Mouse (Mus musculus) embryonic facial prominence, embryonic 10.5 days (tissue): ENCODE data around the gene Cdh4. TPM values are rescaled to one million over a fixed set of nuclear protein-coding genes. Genes with fewer than 3 reads are reported as not detected.
A peak's percentile ranks its signal among the peaks of the same experiment; 100 is the strongest.

ENCODE experiments used
- DNase-seq: peaks from one replicate; pipeline ENCODE4 v3.0.0-alpha.2; 2017; ENCODE audit warnings: low spot score
- H3K27ac ChIP-seq: fragments of 300-500 bp; sonication (generic); replicated peaks from 2 replicates; pipeline ENCODE4 v1.5.1; 2016; ENCODE audit warnings: mild to moderate bottlenecking
- H3K27me3 ChIP-seq: fragments of 300-500 bp; sonication (generic); replicated peaks from 2 replicates; pipeline ENCODE4 v1.6.1; 2016; ENCODE audit warnings: low read depth, mild to moderate bottlenecking; ENCODE audit not compliant: poor library complexity, severe bottlenecking
- H3K36me3 ChIP-seq: fragments of 300-500 bp; sonication (generic); replicated peaks from 2 replicates; pipeline ENCODE4 v1.6.1; 2016; ENCODE audit warnings: mild to moderate bottlenecking, moderate library complexity
- H3K4me1 ChIP-seq: fragments of 300-500 bp; sonication (generic); 2 replicates; pipeline ENCODE4 v1.6.1; 2016
- H3K4me3 ChIP-seq: fragments of 300-500 bp; sonication (generic); 2 replicates; pipeline ENCODE4 v1.5.1; 2016; ENCODE audit warnings: mild to moderate bottlenecking, moderate library complexity
- H3K9me3 ChIP-seq: fragments of 300-500 bp; sonication (generic); 2 replicates; pipeline ENCODE4 v1.6.1; 2016; ENCODE audit warnings: mild to moderate bottlenecking
- WGBS: fragments of 180-500 bp; shearing (Covaris S2); methylation state at CpG from one replicate; pipeline ENCODE4 v1.1.7; 2016; 5-methylcytosine and 5-hydroxymethylcytosine counted together
- polyA plus RNA-seq: library from polyadenylated mRNA; unstranded; fragments of >200 nt; fragmentation: Nextera tagmentation; extraction: Ambion mirVana; gene quantifications from 2 replicates; pipeline ENCODE4 v1.2.1, GENCODE M21; 2016

Gene Cdh4
- polyA plus RNA-seq, 1 experiment from 2014 or later, result 2.9 TPM

- Histone ChIP-seq H3K36me3 (no peaks in the 10 kb centered on the region), H3K9me3 (no peaks in the 10 kb centered on the region), H3K4me3 (no peak overlapping the region), H3K27ac (no peak overlapping the region), H3K4me1 (peaks cover 9% of the 10 kb centered on the region; the same call in 1 of the 2 replicates), H3K27me3 (0 out of 2 replicates have a peak, but pooled peaks cover 11% of the 10 kb centered on the region)
- whole genome bisulfite sequencing, result 47% methylated on average over 5 of the region's 5 CpGs
- peak; percentile 59 for DNase-seq
These were observed 431.1 kb downstream of the Cdh4 start for GRCm38 (mm10) chr2:179873315-179873714.

GRCm38 (mm10) chr2:179875147-179875546, 432.9 kb downstream of the Cdh4 start:
- WGBS, result 1% methylated on average over 3 of the region's 3 CpGs
- peak; percentile 80 for DNase-seq
- H3K4me3 ChIP-seq, result no peak overlapping the region
- H3K9me3 ChIP-seq, result no peaks in the 10 kb centered on the region
- no peak overlapping the region for H3K27ac ChIP-seq
- 0 out of 2 replicates have a peak, but pooled peaks cover 3% of the 10 kb centered on the region for H3K27me3 ChIP-seq
- H3K4me1 ChIP-seq, result peaks cover 5% of the 10 kb centered on the region; the same call in 1 of the 2 replicates
- H3K36me3 ChIP-seq, result no peaks in the 10 kb centered on the region

- Histone ChIP-seq H3K27me3 (no peaks in the 10 kb centered on the region), H3K9me3 (no peaks in the 10 kb centered on the region), H3K4me3 (no peak overlapping the region), H3K4me1 (peaks cover 5% of the 10 kb centered on the region; the same call in 1 of the 2 replicates), H3K27ac (no peak overlapping the region), H3K36me3 (no peaks in the 10 kb centered on the region)
- DNase-seq, result peak; percentile 68
- WGBS, result 75% methylated on average over 9 of the region's 9 CpGs
These were observed 435.5 kb downstream of the Cdh4 start for GRCm38 (mm10) chr2:179877551-179878215.

GRCm38 (mm10) chr2:179884561-179884960, 442.3 kb downstream of the Cdh4 start:
- no peak overlapping the region for H3K4me3 ChIP-seq
- H3K4me1 ChIP-seq, result 0 out of 2 replicates have a peak, but pooled peaks cover 3% of the 10 kb centered on the region
- H3K27me3 ChIP-seq, result no peaks in the 10 kb centered on the region
- H3K36me3 ChIP-seq, result no peaks in the 10 kb centered on the region
- no peak for DNase-seq
- H3K27ac ChIP-seq, result no peak overlapping the region
- WGBS, result 46% methylated on average over 7 of the region's 7 CpGs
- H3K9me3 ChIP-seq, result no peaks in the 10 kb centered on the region

- no peaks in the 10 kb centered on the region for H3K27me3 ChIP-seq
- H3K4me1 ChIP-seq, result no peaks in the 10 kb centered on the region
- H3K27ac ChIP-seq, result no peak overlapping the region
- no peaks in the 10 kb centered on the region for H3K9me3 ChIP-seq
- H3K4me3 ChIP-seq, result no peak overlapping the region
- 85% methylated on average over 3 of the region's 3 CpGs for WGBS
- no peaks in the 10 kb centered on the region for H3K36me3 ChIP-seq
- DNase-seq, result no peak
These were observed 448.8 kb downstream of the Cdh4 start for GRCm38 (mm10) chr2:179891048-179891447.

GRCm38 (mm10) chr2:179896949-179897348, 454.7 kb downstream of the Cdh4 start:
- 88% methylated on average over 2 of the region's 2 CpGs for WGBS
- Histone ChIP-seq H3K36me3 (no peaks in the 10 kb centered on the region), H3K4me3 (no peak overlapping the region), H3K4me1 (no peaks in the 10 kb centered on the region), H3K9me3 (no peaks in the 10 kb centered on the region), H3K27ac (no peak overlapping the region), H3K27me3 (no peaks in the 10 kb centered on the region)
- no peak for DNase-seq

GRCm38 (mm10) chr2:179912911-179913310, 470.7 kb downstream of the Cdh4 start:
- no peak overlapping the region for H3K4me3 ChIP-seq
- H3K9me3 ChIP-seq, result no peaks in the 10 kb centered on the region
- WGBS, result 80% methylated on average over 12 of the region's 12 CpGs
- H3K4me1 ChIP-seq, result 0 out of 2 replicates have a peak, but pooled peaks cover 6% of the 10 kb centered on the region
- no peak for DNase-seq
- no peak overlapping the region for H3K27ac ChIP-seq
- no peaks in the 10 kb centered on the region for H3K27me3 ChIP-seq
- H3K36me3 ChIP-seq, result peaks cover 76% of the 10 kb centered on the region

- Histone ChIP-seq H3K27ac (no peak overlapping the region), H3K4me3 (no peak overlapping the region), H3K4me1 (0 out of 2 replicates have a peak, but pooled peaks cover 6% of the 10 kb centered on the region), H3K36me3 (peaks cover 80% of the 10 kb centered on the region), H3K27me3 (no peaks in the 10 kb centered on the region), H3K9me3 (no peaks in the 10 kb centered on the region)
- 83% methylated on average over 15 of the region's 15 CpGs for WGBS
- DNase-seq, result no peak
These were observed 471.1 kb downstream of the Cdh4 start for GRCm38 (mm10) chr2:179913349-179913748.

GRCm38 (mm10) chr2:179914246-179914645, 472.0 kb downstream of the Cdh4 start:
- WGBS, result 86% methylated on average over 2 of the region's 2 CpGs
- H3K4me3 ChIP-seq, result no peak overlapping the region
- no peaks in the 10 kb centered on the region for H3K9me3 ChIP-seq
- H3K4me1 ChIP-seq, result 0 out of 2 replicates have a peak, but pooled peaks cover 6% of the 10 kb centered on the region
- no peak overlapping the region for H3K27ac ChIP-seq
- DNase-seq, result no peak
- H3K36me3 ChIP-seq, result peaks cover 88% of the 10 kb centered on the region
- H3K27me3 ChIP-seq, result no peaks in the 10 kb centered on the region

- H3K36me3 ChIP-seq, result peaks cover 99% of the 10 kb centered on the region
These were observed 474.8 kb downstream of the Cdh4 start for GRCm38 (mm10) chr2:179916877-179917673.

GRCm38 (mm10) chr2:179920042-179920441, 477.8 kb downstream of the Cdh4 start:
- no peaks in the 10 kb centered on the region for H3K4me1 ChIP-seq
- H3K27ac ChIP-seq, result no peak overlapping the region
- H3K27me3 ChIP-seq, result no peaks in the 10 kb centered on the region
- H3K9me3 ChIP-seq, result no peaks in the 10 kb centered on the region
- no peak for DNase-seq
- H3K36me3 ChIP-seq, result peaks cover 99% of the 10 kb centered on the region
- WGBS, result 91% methylated on average over 4 of the region's 4 CpGs
- H3K4me3 ChIP-seq, result no peak overlapping the region

More at GRCm38 (mm10) chr2:179916877-179917673, 474.8 kb downstream of the Cdh4 start:
- H3K4me1 ChIP-seq, result 0 out of 2 replicates have a peak, but pooled peaks cover 6% of the 10 kb centered on the region
- 32% methylated on average over 5 of the region's 5 CpGs for WGBS
- peak; percentile 66 for DNase-seq
- H3K9me3 ChIP-seq, result no peaks in the 10 kb centered on the region
- no peaks in the 10 kb centered on the region for H3K27me3 ChIP-seq
- no peak overlapping the region for H3K4me3 ChIP-seq
- no peak overlapping the region for H3K27ac ChIP-seq

- WGBS, result 95% methylated on average over 8 of the region's 8 CpGs
- peaks cover 99% of the 10 kb centered on the region for H3K36me3 ChIP-seq
These were observed 478.9 kb downstream of the Cdh4 start for GRCm38 (mm10) chr2:179921021-179921653.

More at GRCm38 (mm10) chr2:179921021-179921653, 478.9 kb downstream of the Cdh4 start:
- Histone ChIP-seq H3K4me3 (no peak overlapping the region), H3K9me3 (no peaks in the 10 kb centered on the region), H3K27me3 (no peaks in the 10 kb centered on the region), H3K4me1 (no peaks in the 10 kb centered on the region), H3K27ac (no peak overlapping the region)
- DNase-seq, result no peak
